9 mouse cellular contexts compared by ENCODE assay signal in the genomic region with DNA sequence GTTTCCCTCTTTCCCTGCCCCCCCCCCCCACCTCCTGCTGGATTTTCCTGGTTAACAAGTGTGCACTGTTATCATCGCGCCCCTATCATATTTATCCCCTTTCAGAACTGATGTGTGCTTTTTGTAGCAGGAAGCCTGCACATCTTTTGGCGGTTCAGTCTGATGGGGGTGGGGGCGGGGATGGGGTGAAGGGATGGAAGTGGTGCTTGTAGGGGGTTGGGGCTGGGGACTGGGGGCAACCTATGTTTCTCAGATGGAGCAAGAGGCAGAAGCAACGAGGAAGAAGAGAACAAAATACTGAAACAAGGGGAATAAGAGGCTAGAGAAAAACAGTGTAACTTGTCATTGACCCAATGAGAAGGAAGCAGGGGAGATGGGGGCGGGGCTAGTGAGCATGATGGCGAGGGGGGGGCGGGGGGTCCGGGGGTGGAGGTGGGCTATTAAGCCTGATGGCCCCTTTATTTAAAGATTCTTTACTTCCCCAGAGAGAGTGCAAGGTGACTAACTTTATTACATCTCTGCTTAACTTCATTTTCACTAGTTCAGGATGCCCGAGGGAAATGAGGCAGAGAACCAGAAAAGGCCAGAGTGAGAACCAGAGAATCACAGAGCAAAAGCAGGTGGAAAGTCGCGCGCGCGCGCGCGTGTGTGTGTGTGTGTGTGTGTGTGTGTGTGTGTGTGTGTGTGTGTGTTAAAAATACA. TPM values are rescaled to one million over a fixed set of nuclear protein-coding genes. Genes with fewer than 3 reads are reported as not detected.
DNase-seq lines count a peak whose midpoint lies in the region; ATAC-seq and TF ChIP-seq lines count a peak whose summit lies in the region.
"Had no signal": no experiment of that assay in that cellular context is flagged by ENCODE, and none has a peak within 500 bp of the region (broad histone marks: within the 10 kb centered on the region; RNA-seq: fewer than 3 reads in every experiment).

No protein-coding gene starts in this region.

- peak overlapping the region; percentile 37; the same call in 1 of the 2 replicates for H3K4me2 ChIP-seq in heart, postnatal 0 days (ENCODE audit: low read depth, low read length)
- peak overlapping the region; percentile 56 for H3K4me2 ChIP-seq in forebrain, embryonic 12.5 days
- H3K4me2 ChIP-seq in intestine, postnatal 0 days (replicated peaks; ENCODE audit: low read depth) = peak overlapping the region; percentile 17; the same call in 1 of the 2 replicates
- peak overlapping the region; percentile 54 for H3K4me2 ChIP-seq in neural tube, embryonic 12.5 days (replicated peaks)

- DNase-seq in heart, postnatal 0 days (ENCODE audit: low spot score) = no peak
- DNase-seq in heart, adult 9 months (ENCODE audit: low spot score in 2 of 2) = no peak
- no peak for DNase-seq in layer of hippocampus, postnatal 25 days (ENCODE audit: extremely low spot score in 1 of 2, low spot score in 1 of 2)
- DNase-seq in ovary, adult 18-20 months (ENCODE audit: low spot score) = no peak
- no peak for DNase-seq in kidney, adult 2 months

- TF ChIP-seq CTCF in heart, postnatal 0 days (IDR thresholded peaks at IDR 0.05; ENCODE audit: low read depth) = no peak
- no peak for TF ChIP-seq CTCF in intestine, postnatal 0 days (IDR thresholded peaks at IDR 0.05; ENCODE audit: low read depth)
- TF ChIP-seq CTCF in kidney, adult 2 months (conservative IDR thresholded peaks at IDR 0.05; ENCODE audit: insufficient read depth, insufficient read length, low read depth, low read length) = no peak

- ATAC-seq in heart, postnatal 0 days (ENCODE audit: insufficient read depth, low read depth) = no peak
- ATAC-seq in forebrain, embryonic 12.5 days (ENCODE audit: low FRiP score) = no peak
- no peak for ATAC-seq in intestine, postnatal 0 days
- no peak; the same call in none of the 2 replicates for ATAC-seq in neural tube, embryonic 12.5 days (ENCODE audit: low FRiP score, low read depth)

- TF ChIP-seq EP300 in heart, postnatal 0 days (IDR thresholded peaks at IDR 0.05; ENCODE audit: low read depth) = no peak

- H3K36me3 ChIP-seq in heart, postnatal 0 days (replicated peaks; ENCODE audit: control insufficient read depth, insufficient read depth, low read length) = no peaks in the 10 kb centered on the region
- H3K36me3 ChIP-seq in forebrain, embryonic 12.5 days (replicated peaks) = no peaks in the 10 kb centered on the region
- H3K36me3 ChIP-seq in intestine, postnatal 0 days (ENCODE audit: control insufficient read depth, insufficient read depth) = no peaks in the 10 kb centered on the region
- no peaks in the 10 kb centered on the region for H3K36me3 ChIP-seq in neural tube, embryonic 12.5 days
- no peaks in the 10 kb centered on the region for H3K36me3 ChIP-seq in kidney, adult 2 months (ENCODE audit: control insufficient read depth, insufficient read depth, low read length)

- TF ChIP-seq POLR2A in kidney, adult 2 months (IDR thresholded peaks at IDR 0.05; ENCODE audit: low read depth, low read length) = no peak

- no peak overlapping the region for H3K27ac ChIP-seq in heart, postnatal 0 days (ENCODE audit: low read depth)
- H3K27ac ChIP-seq in forebrain, embryonic 12.5 days = peak overlapping the region; percentile 94
- H3K27ac ChIP-seq in intestine, postnatal 0 days (ENCODE audit: low read depth, low read length) = no peak overlapping the region
- peak overlapping the region; percentile 72 for H3K27ac ChIP-seq in neural tube, embryonic 12.5 days
- H3K27ac ChIP-seq in kidney, adult 2 months (ENCODE audit: insufficient read depth, low read depth, low read length) = no peak overlapping the region
- H3K27ac ChIP-seq: macrophage had no signal

- H3K9ac ChIP-seq in heart, postnatal 0 days (replicated peaks; ENCODE audit: low read depth, low read length) = no peak overlapping the region
- peak overlapping the region; percentile 30; the same call in 1 of the 2 replicates for H3K9ac ChIP-seq in forebrain, embryonic 12.5 days
- H3K9ac ChIP-seq in intestine, postnatal 0 days (ENCODE audit: low read depth, low read length) = no peak overlapping the region
- H3K9ac ChIP-seq in neural tube, embryonic 12.5 days = 0 out of 2 replicates have a peak overlapping the region, but pooled peaks have one; percentile 0

- H3K9me3 ChIP-seq in heart, postnatal 0 days (replicated peaks; ENCODE audit: control insufficient read depth, low read length) = no peaks in the 10 kb centered on the region
- 0 out of 2 replicates have a peak, but pooled peaks cover under 1% of the 10 kb centered on the region for H3K9me3 ChIP-seq in forebrain, embryonic 12.5 days
- H3K9me3 ChIP-seq in intestine, postnatal 0 days (ENCODE audit: control insufficient read depth) = no peaks in the 10 kb centered on the region
- no peaks in the 10 kb centered on the region for H3K9me3 ChIP-seq in neural tube, embryonic 12.5 days

- no peaks in the 10 kb centered on the region for H3K27me3 ChIP-seq in heart, postnatal 0 days (ENCODE audit: control insufficient read depth, insufficient read depth, low read length)
- no peaks in the 10 kb centered on the region for H3K27me3 ChIP-seq in forebrain, embryonic 12.5 days
- H3K27me3 ChIP-seq in intestine, postnatal 0 days (replicated peaks; ENCODE audit: control insufficient read depth, insufficient read depth, low read length) = no peaks in the 10 kb centered on the region
- no peaks in the 10 kb centered on the region for H3K27me3 ChIP-seq in neural tube, embryonic 12.5 days (replicated peaks)
- H3K27me3 ChIP-seq in kidney, adult 2 months (replicated peaks; ENCODE audit: control insufficient read depth, insufficient read depth, low read length) = no peaks in the 10 kb centered on the region

- peak overlapping the region; percentile 7; the same call in 1 of the 2 replicates for H3K4me3 ChIP-seq in heart, postnatal 0 days (ENCODE audit: low read depth, low read length)
- peak overlapping the region; percentile 25 for H3K4me3 ChIP-seq in forebrain, embryonic 12.5 days (replicated peaks)
- no peak overlapping the region for H3K4me3 ChIP-seq in intestine, postnatal 0 days (ENCODE audit: low read depth, low read length)
- H3K4me3 ChIP-seq in neural tube, embryonic 12.5 days = peak overlapping the region; percentile 11; the same call in 1 of the 2 replicates
- H3K4me3 ChIP-seq in kidney, adult 2 months (ENCODE audit: insufficient read depth, low read depth, low read length) = no peak overlapping the region

- WGBS in heart, postnatal 0 days = 11% methylated on average over 16 of the region's 18 CpGs
- WGBS in forebrain, embryonic 12.5 days = 2% methylated on average over 17 of the region's 18 CpGs
- 15% methylated on average over 18 of the region's 18 CpGs for WGBS in intestine, postnatal 0 days
- WGBS in neural tube, embryonic 12.5 days = under 1% methylated on average over 18 of the region's 18 CpGs
- 14% methylated on average over 18 of the region's 18 CpGs for WGBS in kidney, adult 2 months

- H3K4me1 ChIP-seq in heart, postnatal 0 days (ENCODE audit: control insufficient read depth, insufficient read depth) = peaks cover 11% of the 10 kb centered on the region
- peaks cover 51% of the 10 kb centered on the region for H3K4me1 ChIP-seq in forebrain, embryonic 12.5 days
- no peaks in the 10 kb centered on the region for H3K4me1 ChIP-seq in intestine, postnatal 0 days (replicated peaks; ENCODE audit: control insufficient read depth, insufficient read depth, low read length)
- peaks cover 37% of the 10 kb centered on the region for H3K4me1 ChIP-seq in neural tube, embryonic 12.5 days
- no peaks in the 10 kb centered on the region for H3K4me1 ChIP-seq in kidney, adult 2 months (ENCODE audit: control insufficient read depth, insufficient read depth, low read length)

RNA-seq across cellular contexts. Expression of gene Nepro, which starts 36.2 kb away (rescaled TPM):
- total RNA-seq in heart, postnatal 0 days (2014; rRNA removed; ENCODE audit: low replicate concordance) = 3.1 and 11.6 TPM in 2 replicates
- polyA plus RNA-seq in heart, postnatal 0 days (2015; fragmentation: Nextera tagmentation; extraction: Ambion mirVana) = 2.0 and 2.3 TPM in 2 replicates
- polyA plus RNA-seq in forebrain, embryonic 12.5 days (2016; fragmentation: Nextera tagmentation; extraction: Ambion mirVana) = 9.9 and 10.4 TPM in 2 replicates
- polyA plus RNA-seq in intestine, postnatal 0 days (2015; fragmentation: Nextera tagmentation; extraction: Ambion mirVana) = 2.2 and 2.3 TPM in 2 replicates
- 8.9 and 9.3 TPM in 2 replicates for polyA plus RNA-seq in neural tube, embryonic 12.5 days (2016; fragmentation: Nextera tagmentation; extraction: Ambion mirVana)
- 1 to 10 TPM; 4.1 to 4.9 TPM for total RNA-seq in layer of hippocampus, postnatal 25 days (2021)
- 2.8 TPM in 2 replicates for polyA plus RNA-seq in kidney, adult 2 months (2012; rRNA removed)

RNA-seq across cellular contexts. Expression of gene Gtpbp8, which starts 58.3 kb away (rescaled TPM):
- total RNA-seq in heart, postnatal 0 days (2014; rRNA removed; ENCODE audit: low replicate concordance) = 9.0 and 17.1 TPM in 2 replicates
- polyA plus RNA-seq in heart, postnatal 0 days (2015; fragmentation: Nextera tagmentation; extraction: Ambion mirVana) = 21.9 and 24.6 TPM in 2 replicates
- polyA plus RNA-seq in forebrain, embryonic 12.5 days (2016; fragmentation: Nextera tagmentation; extraction: Ambion mirVana) = 33.1 and 36.8 TPM in 2 replicates
- 21.5 and 24.5 TPM in 2 replicates for polyA plus RNA-seq in intestine, postnatal 0 days (2015; fragmentation: Nextera tagmentation; extraction: Ambion mirVana)
- 31.8 and 36.9 TPM in 2 replicates for polyA plus RNA-seq in neural tube, embryonic 12.5 days (2016; fragmentation: Nextera tagmentation; extraction: Ambion mirVana)
- total RNA-seq in layer of hippocampus, postnatal 25 days (2021) = 10 to 100 TPM; 23.8 to 29.9 TPM
- polyA plus RNA-seq in kidney, adult 2 months (2012; rRNA removed) = 5.9 and 6.0 TPM in 2 replicates

Comparison
In these comparisons a context has a peak if more than half of its experiments do, and no peak if none do; other contexts are left out.
1. H3K27ac ChIP-seq: peak in forebrain, embryonic 12.5 days (single experiment) and neural tube, embryonic 12.5 days (single experiment); none in heart, postnatal 0 days (single experiment), intestine, postnatal 0 days (single experiment) and kidney, adult 2 months (single experiment).
2. H3K4me3 ChIP-seq: peak in heart, postnatal 0 days (single experiment), forebrain, embryonic 12.5 days (single experiment) and neural tube, embryonic 12.5 days (single experiment); none in intestine, postnatal 0 days (single experiment) and kidney, adult 2 months (single experiment).
3. H3K9ac ChIP-seq: peak in forebrain, embryonic 12.5 days (single experiment) and neural tube, embryonic 12.5 days (single experiment); none in heart, postnatal 0 days (single experiment) and intestine, postnatal 0 days (single experiment).
4. Peak in every context shown above with its lines, with median percentiles within 50 percentile points of each other: H3K4me2 ChIP-seq.